Mouse (Mus musculus) liver, embryonic 11.5 days (tissue): ENCODE data around the gene Ano9. TPM values are rescaled to one million over a fixed set of nuclear protein-coding genes. Genes with fewer than 3 reads are reported as not detected.
A peak's percentile ranks its signal among the peaks of the same experiment; 100 is the strongest.

ENCODE experiments used
- ATAC-seq: fragments of 200-750 bp; cut with Nextera tagmentation; replicated peaks from 2 replicates; pipeline ENCODE4 v1.8.0; 2017; ENCODE audit warnings: moderate number of reproducible peaks, mild to moderate bottlenecking, moderate TSS enrichment, moderate library complexity; ENCODE audit not compliant: low FRiP score
- DNase-seq: peaks from one replicate; pipeline ENCODE4 v3.0.0-alpha.2; 2017; ENCODE audit warnings: low spot score
- H3K27ac ChIP-seq: fragments of 300-500 bp; sonication (generic); 2 replicates; pipeline ENCODE4 v1.5.1; 2014; ENCODE audit warnings: mild to moderate bottlenecking, low read depth, low read length, control low read depth
- H3K27me3 ChIP-seq: fragments of 300-500 bp; sonication (generic); replicated peaks from 2 replicates; pipeline ENCODE4 v1.6.1; 2014; ENCODE audit warnings: low read length, mixed read lengths; ENCODE audit not compliant: control insufficient read depth, insufficient read depth
- H3K36me3 ChIP-seq: fragments of 300-500 bp; sonication (generic); 2 replicates; pipeline ENCODE4 v1.6.1; 2014; ENCODE audit warnings: mild to moderate bottlenecking, low read length, moderate library complexity, mixed read lengths; ENCODE audit not compliant: control insufficient read depth, insufficient read depth
- H3K4me1 ChIP-seq: fragments of 300-500 bp; sonication (generic); replicated peaks from 2 replicates; pipeline ENCODE4 v1.6.1; 2014; ENCODE audit warnings: low read length, mixed read lengths; ENCODE audit not compliant: control insufficient read depth, insufficient read depth
- H3K4me2 ChIP-seq: fragments of 300-500 bp; sonication (generic); 2 replicates; pipeline ENCODE4 v1.6.1; 2014; ENCODE audit warnings: mild to moderate bottlenecking, control low read depth, moderate library complexity
- H3K4me3 ChIP-seq: fragments of 300-500 bp; sonication (generic); 2 replicates; pipeline ENCODE4 v1.5.1; 2014; ENCODE audit warnings: low read depth, low read length, control low read depth
- H3K9ac ChIP-seq: fragments of 300-500 bp; sonication (generic); 2 replicates; pipeline ENCODE4 v1.6.1; 2014; ENCODE audit warnings: low read depth, low read length, control low read depth
- H3K9me3 ChIP-seq: fragments of 300-500 bp; sonication (generic); 2 replicates; pipeline ENCODE4 v1.6.1; 2016; ENCODE audit warnings: low read length, inconsistent platforms, mixed read lengths; ENCODE audit not compliant: control insufficient read depth
- WGBS: fragments of 180-500 bp; shearing (Covaris S2); extraction: QIAGEN DNeasy Blood & Tissue Kit; methylation state at CpG from one replicate; pipeline ENCODE4 v1.1.7; 2014; 5-methylcytosine and 5-hydroxymethylcytosine counted together
- polyA plus RNA-seq: library from polyadenylated mRNA; unstranded; fragments of >200 nt; fragmentation: Nextera tagmentation; extraction: Ambion mirVana; gene quantifications from 2 replicates; pipeline ENCODE4 v1.2.1, GENCODE M21; 2014

Ano9 gene
- polyA plus RNA-seq, 1 experiment from 2014 or later = 0.41 TPM

DNA sequence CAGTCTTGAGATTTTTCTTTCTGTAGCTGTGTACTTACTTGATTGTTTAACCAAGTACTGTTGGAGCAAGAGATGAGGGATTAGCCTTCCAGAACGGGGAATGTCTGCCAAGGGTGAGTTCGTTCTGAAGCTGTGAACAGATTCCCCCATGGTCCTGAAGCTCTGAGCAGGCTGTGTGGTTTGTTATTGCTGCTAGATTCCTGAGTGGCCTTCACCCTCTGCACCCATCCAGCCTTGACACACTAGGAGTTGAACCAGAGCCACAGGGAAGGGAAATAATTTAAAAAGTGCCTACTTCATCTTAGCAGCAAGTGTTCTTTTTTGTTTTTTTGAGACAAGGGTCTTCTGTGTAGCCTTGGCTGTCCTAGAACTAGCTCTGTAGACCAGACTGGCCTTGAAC, 26.3 kb upstream of the Ano9 start:
- Histone ChIP-seq H3K4me3 (no peak overlapping the region), H3K9me3 (no peaks in the 10 kb centered on the region), H3K4me1 (peaks cover 50% of the 10 kb centered on the region), H3K27ac (no peak overlapping the region), H3K9ac (no peak overlapping the region), H3K4me2 (no peak overlapping the region), H3K36me3 (peaks cover 40% of the 10 kb centered on the region), H3K27me3 (no peaks in the 10 kb centered on the region)
- DNase-seq (no peak), ATAC-seq (no peak)
- 82% methylated on average over 2 of the region's 2 CpGs for WGBS

DNA sequence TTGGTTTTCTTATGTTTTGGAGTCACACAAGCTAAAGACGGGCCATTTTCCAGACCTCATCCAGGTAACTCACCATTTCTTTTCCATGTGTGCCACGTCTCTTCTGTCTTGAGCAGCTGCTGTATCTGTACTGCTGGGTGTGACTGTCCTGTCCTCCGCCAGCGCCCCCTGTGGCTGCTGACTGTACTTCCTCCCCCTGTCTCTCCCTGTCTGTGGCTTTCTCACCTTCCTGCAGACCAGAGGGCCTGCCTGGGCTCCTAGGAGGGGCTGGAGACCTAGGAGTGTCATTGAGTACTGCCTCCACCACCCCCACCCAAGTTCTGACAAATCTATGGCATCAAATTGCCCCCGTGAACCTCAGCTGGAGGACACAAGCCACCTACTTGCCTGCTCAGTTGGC, 25.5 kb upstream of the Ano9 start:
- Histone ChIP-seq H3K9me3 (no peaks in the 10 kb centered on the region), H3K9ac (no peak overlapping the region), H3K36me3 (peaks cover 46% of the 10 kb centered on the region), H3K4me2 (no peak overlapping the region), H3K4me1 (peaks cover 50% of the 10 kb centered on the region), H3K27me3 (no peaks in the 10 kb centered on the region), H3K4me3 (no peak overlapping the region), H3K27ac (no peak overlapping the region)
- ATAC-seq = 0 out of 2 replicates have a peak, but pooled peaks have one; percentile 30
- WGBS = 47% methylated on average over 5 of the region's 5 CpGs
- no peak for DNase-seq

DNA sequence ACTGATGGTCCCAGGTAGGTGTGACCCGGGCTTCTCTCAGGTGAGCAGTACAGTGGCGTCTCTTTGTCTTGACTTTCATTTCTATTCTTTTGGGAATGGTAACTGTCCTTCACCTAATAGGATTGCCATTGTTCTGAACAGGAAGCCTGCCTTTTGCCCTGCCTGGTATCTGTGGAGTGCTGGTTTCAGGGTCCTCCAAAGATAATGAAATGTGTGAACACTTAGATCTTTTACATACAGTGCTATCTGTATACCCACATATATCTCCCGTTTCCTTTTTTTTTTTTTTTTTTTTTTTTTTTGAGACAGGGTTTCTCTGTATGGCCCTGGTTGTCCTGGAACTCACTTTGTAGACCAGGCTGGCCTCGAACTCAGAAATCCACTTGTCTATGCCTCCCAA, 23.7 kb upstream of the Ano9 start:
- peak; percentile 26 for ATAC-seq
- Histone ChIP-seq H3K4me1 (peaks cover 37% of the 10 kb centered on the region), H3K9ac (no peak overlapping the region), H3K27ac (peak overlapping the region; percentile 38; the same call in 1 of the 2 replicates), H3K36me3 (peaks cover 48% of the 10 kb centered on the region), H3K9me3 (no peaks in the 10 kb centered on the region), H3K4me3 (no peak overlapping the region), H3K27me3 (no peaks in the 10 kb centered on the region), H3K4me2 (no peak overlapping the region)
- WGBS = 72% methylated on average over 4 of the region's 4 CpGs
- DNase-seq = no peak

DNA sequence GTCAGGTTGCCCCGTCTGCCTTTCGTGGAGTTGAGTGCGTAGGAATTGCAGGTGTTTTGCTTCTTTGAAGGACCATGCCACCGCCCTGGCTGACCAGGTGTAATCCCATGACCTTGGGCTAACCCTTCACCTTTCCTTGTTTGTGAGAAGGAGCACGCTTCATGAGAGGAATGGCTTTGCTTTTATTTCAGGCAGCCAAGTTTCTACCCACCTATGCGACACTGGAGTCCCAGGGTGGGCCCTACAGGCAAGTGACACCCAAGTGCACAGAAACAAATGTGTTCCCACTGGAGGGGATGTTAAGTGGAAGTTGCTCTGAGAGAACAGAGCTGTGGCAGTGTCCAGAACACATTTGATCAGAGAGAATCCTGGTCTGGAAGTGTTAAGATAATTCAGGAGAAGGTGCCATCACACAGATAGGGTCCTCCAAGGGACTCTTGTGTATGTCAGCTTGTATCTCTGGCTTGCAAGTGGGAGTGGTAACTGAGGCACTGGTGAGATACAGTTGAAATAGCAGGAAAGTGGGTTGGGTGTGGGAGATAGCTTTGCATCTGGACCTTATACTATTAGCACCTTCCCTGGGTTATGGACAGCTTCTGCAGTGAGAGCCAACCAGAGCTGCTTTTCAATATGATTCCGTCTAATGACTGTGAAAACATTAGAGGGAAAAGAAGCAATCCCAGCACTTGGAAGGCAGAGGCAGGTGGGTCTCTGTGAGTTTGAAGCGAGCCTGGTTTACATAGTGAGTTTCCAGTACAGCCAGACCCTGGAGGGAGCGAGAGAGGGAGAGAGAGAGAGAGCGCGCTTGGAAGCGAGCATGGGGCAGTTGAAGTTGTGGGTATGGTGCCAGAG, 14.5 kb upstream of the Ano9 start:
- Histone ChIP-seq H3K27ac (peak overlapping the region; percentile 94), H3K4me1 (peaks cover 32% of the 10 kb centered on the region), H3K9me3 (no peaks in the 10 kb centered on the region), H3K9ac (peak overlapping the region; percentile 87), H3K36me3 (peaks cover 19% of the 10 kb centered on the region), H3K27me3 (no peaks in the 10 kb centered on the region), H3K4me3 (peak overlapping the region; percentile 87), H3K4me2 (peak overlapping the region; percentile 87)
- DNase-seq (peak; percentile 62), ATAC-seq (peak; percentile 87)
- WGBS = 45% methylated on average over 12 of the region's 12 CpGs

DNA sequence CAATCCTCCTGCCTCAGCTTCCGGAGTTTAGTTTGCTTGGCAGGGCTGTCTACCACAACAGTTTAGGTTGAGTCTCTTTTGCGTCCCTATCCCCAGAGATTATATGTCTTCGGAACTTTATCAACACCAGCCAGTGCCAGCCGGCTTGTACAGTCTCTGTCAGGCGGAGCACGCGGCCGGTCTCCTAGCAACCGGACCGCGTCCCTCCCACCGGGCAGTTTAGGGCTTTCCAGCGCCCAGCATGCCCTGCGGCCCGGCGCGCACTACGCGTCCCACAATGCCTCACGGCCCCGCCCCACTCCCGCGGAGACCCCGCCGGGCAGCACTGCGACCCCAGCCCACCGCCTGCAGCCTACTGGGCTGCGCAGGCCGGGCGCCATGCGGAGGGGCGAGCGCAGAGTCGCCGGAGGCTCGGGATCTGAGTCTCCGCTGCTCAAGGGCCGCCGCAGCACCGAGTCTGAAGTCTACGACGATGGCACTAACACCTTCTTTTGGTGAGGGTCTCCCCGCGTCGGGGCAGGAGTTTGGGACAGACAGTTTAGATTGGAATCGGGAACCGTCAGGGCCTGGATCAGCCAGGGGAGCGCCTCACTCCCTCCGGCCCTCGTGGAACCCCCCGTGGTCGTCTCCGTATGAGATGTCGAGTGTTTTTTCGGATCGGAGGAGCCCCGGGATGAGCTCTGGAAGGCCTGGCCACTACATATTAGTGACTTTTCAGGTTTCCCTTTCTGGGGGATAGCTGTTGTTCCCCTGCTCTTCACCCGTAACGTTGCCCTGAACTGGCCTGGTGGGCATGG, 13.6 kb upstream of the Ano9 start:
- WGBS = under 1% methylated on average over 59 of the region's 59 CpGs
- no peaks in the 10 kb centered on the region for H3K9me3 ChIP-seq
- H3K36me3 ChIP-seq = peaks cover 11% of the 10 kb centered on the region
- H3K4me3 ChIP-seq = peak overlapping the region; percentile 87
- peak overlapping the region; percentile 87 for H3K9ac ChIP-seq
- H3K27ac ChIP-seq = peak overlapping the region; percentile 94
- H3K4me1 ChIP-seq = peaks cover 32% of the 10 kb centered on the region
- DNase-seq = peak; percentile 94
- H3K4me2 ChIP-seq = peak overlapping the region; percentile 87
- ATAC-seq = peak; percentile 92
- no peaks in the 10 kb centered on the region for H3K27me3 ChIP-seq

DNA sequence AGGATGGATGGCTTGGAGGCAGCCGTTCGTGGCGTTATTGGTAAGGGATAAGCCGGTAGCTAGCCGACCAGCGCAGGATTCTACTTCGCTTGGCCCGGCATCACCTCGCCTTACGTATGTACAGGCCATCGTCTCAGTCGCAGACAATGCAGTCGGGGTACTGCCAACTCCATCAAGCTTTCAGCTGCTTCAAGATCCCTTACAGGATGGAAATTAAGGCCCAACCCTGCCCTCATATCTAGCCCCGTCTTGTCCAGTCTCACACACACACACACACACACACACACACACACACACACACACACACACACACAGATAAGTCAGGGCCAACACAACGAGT, 5.9 kb upstream of the Ano9 start:
- H3K9me3 ChIP-seq = no peaks in the 10 kb centered on the region
- no peak for DNase-seq
- H3K9ac ChIP-seq = peak overlapping the region; percentile 65
- H3K4me3 ChIP-seq = peak overlapping the region; percentile 59
- no peaks in the 10 kb centered on the region for H3K27me3 ChIP-seq
- H3K36me3 ChIP-seq = no peaks in the 10 kb centered on the region
- H3K4me1 ChIP-seq = peaks cover 32% of the 10 kb centered on the region
- WGBS = 6% methylated on average over 15 of the region's 15 CpGs
- peak overlapping the region; percentile 68 for H3K4me2 ChIP-seq
- ATAC-seq = peak; percentile 2; the same call in 1 of the 2 replicates
- H3K27ac ChIP-seq = peak overlapping the region; percentile 70

DNA sequence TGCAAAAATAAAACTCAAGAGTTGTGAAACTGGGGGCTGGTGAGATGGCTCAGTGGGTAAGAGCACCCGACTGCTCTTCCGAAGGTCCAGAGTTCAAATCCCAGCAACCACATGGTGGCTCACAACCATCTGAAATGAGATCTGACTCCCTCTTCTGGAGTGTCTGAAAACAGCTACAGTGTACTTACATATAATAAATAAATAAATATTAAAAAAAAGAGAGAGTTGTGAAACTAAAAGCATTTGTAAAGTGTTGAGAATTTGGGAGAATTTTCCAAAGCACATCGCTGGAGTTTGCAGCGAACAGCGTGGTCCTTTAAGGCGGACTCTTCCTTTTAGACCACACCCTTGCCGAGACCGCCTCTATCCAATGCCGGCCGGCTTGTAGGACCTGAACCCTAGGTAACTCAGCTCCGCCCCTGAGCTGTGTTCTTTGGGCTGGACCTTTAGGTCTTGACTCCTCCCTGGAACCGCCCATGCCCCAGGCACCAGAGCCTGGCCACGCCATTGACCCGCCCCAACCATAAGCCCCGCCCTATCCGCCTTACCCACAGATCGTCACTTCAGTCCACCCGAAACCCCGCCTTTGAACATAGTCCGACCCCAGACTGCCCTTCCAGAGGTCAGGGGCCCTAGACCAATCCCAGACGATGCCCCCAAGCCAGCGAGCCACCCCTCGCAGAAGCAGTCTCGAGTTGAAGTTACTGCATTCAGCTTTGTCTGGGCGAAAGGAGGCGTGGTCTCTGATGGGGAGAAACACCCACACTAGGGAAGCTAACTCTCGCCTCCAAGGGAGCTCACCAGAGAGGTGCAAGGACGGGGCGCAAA, 5.3 kb upstream of the Ano9 start:
- Histone ChIP-seq H3K36me3 (no peaks in the 10 kb centered on the region), H3K4me1 (peaks cover 36% of the 10 kb centered on the region), H3K9me3 (no peaks in the 10 kb centered on the region), H3K4me2 (peak overlapping the region; percentile 68), H3K9ac (peak overlapping the region; percentile 65), H3K27me3 (0 out of 2 replicates have a peak, but pooled peaks cover 2% of the 10 kb centered on the region), H3K4me3 (peak overlapping the region; percentile 59), H3K27ac (peak overlapping the region; percentile 70)
- DNase-seq (peak; percentile 97), ATAC-seq (peak; percentile 98)
- under 1% methylated on average over 29 of the region's 29 CpGs for WGBS

DNA sequence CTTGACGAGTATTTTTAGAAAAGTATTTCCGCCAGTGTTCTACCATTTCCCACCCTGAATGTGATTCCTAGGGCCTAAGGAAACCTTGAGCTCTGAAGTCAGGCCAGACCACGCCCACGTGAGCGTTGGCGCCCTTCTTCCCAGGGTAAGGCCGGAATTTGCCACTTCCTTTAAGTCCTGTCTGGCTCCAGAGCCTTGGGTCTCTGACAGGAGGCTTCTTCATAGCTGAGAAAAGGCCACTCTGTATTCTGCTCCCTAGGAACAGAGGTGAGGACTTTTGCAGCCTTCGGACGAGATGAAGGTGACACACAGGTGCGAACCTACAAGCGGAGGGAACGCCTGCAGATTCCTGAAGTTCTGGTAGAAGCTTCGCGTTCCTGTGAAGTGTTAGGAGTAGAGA, 4.6 kb upstream of the Ano9 start, which contains the start of gene Ptdss2:
TSS of gene Ptdss2 (plus strand) at position 138 of the 400 bp plus-strand sequence.
- WGBS = 35% methylated on average over 14 of the region's 14 CpGs
- no peak for DNase-seq

More for the DNA sequence above, 4.6 kb upstream of the Ano9 start, which contains the start of gene Ptdss2:
- no peaks in the 10 kb centered on the region for H3K36me3 ChIP-seq
- H3K9ac ChIP-seq = peak within 1 kb of the TSS; percentile 65
- no peak for ATAC-seq
- H3K4me1 ChIP-seq = peaks cover 39% of the 10 kb centered on the region
- H3K4me2 ChIP-seq = peak within 1 kb of the TSS; percentile 68
- no peaks in the 10 kb centered on the region for H3K9me3 ChIP-seq
- peak within 1 kb of the TSS; percentile 70 for H3K27ac ChIP-seq
- H3K4me3 ChIP-seq = peak within 1 kb of the TSS; percentile 59
- 0 out of 2 replicates have a peak, but pooled peaks cover 5% of the 10 kb centered on the region for H3K27me3 ChIP-seq
